Mouse (Mus musculus) CD4-positive helper T cell, adult 2 months (primary cell): ENCODE data around the gene Ctdspl.

Experiments
- DNase-seq: peaks from one replicate; pipeline ENCODE4 v3.0.0-alpha.2; 2012; ENCODE audit warnings: low read depth, missing footprints, low spot score

Ctdspl gene

GRCm38 (mm10) chr9:118988787-118989580 lies 62.7 kb downstream of the Ctdspl start:
- no peak for DNase-seq

DNA sequence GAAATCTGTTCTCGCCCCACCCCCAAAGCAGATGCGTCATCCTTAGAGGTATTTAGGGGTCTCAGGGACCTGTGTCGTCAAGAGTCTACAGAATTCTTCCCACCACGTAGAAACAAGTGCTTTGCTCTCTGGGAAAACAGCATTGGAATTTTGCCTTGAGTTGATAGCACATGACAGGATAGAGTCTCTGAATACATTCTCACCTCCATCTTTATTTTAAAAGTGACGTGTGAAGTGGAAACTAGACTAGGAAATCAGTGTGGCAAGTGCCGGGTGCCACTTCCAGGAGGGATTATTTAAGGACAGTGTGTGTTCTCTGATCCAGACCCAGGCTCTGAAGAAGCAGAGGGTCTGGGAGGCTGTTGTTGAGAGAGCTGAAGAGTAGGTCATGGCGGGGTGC lies 64.2 kb downstream of the Ctdspl start:
- no peak for DNase-seq

DNA sequence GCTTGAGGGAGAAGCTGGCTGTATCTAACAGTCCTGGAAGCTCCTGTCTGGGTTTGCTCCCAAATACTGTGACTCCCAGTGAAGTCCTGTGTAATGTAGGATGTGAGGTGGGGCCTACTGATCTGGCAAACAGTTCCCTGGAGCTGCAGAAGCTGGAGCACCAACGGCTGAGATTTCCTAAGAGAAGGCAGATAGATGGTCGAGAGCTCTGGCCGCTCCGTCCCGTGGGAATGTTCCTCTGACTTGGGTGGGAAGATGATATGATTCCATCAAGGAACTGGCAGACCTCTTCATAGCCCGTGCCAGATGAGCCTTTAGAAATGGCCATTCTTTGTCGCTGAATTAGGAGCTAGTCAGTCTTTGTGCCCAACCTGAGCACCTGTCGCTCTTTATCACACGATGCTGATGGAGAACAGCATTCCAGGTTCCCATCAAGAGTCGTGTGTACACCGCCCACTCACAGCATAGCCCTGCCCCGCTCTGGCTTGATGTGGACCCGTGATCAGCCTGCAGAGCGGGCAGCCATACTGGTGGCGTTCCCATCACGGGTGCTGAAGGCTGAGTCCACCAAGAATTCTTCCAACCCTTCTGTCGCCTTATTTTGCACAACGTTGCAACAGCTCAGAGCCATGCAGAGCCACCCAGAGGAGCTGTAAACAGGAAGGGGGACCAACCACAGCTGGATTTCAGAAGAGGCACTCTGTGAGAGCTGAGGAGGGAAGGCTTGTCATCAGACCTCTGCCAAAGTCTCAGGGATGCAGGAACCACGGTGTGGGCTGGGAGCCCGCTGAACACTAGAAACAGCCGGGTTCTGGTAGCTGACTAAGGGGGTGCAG lies 65.7 kb downstream of the Ctdspl start:
- no peak for DNase-seq

- no peak for DNase-seq
These were observed 66.3 kb downstream of the Ctdspl start for GRCm38 (mm10) chr9:118992586-118992955.

DNA sequence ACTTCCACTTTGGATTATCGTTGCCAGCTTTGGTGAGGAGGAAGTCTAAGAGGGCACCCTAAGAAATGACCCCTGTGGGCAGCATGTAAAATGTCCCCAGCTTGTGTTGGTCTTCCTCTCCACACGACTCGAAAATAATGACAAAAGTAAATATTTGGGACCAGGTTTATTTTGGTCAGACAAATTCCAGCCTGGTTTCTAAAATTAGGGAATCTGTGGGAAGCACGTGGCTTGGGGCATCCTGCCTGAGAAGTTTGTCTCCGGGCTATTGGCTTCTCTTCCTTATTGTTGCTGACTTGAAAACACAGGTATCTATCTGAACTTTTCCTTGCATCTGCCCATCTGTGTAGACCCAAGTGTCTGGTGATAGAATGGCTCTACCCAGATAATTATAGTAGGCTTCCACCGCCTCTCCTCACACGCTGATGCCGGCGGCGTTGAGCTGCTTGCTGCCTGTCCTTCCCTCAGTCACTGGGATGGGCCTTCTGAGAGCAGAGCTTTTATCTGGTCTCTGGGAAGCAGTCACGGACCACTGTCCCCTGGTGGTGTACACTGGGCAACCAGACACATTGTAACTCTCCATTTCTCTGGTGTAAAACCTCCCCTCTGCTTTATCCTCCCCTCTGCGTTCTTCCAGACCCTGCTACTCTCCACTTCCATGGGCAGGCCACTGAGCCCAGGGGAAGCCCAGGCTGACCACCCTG lies 68.4 kb downstream of the Ctdspl start:
- no peak for DNase-seq

DNA sequence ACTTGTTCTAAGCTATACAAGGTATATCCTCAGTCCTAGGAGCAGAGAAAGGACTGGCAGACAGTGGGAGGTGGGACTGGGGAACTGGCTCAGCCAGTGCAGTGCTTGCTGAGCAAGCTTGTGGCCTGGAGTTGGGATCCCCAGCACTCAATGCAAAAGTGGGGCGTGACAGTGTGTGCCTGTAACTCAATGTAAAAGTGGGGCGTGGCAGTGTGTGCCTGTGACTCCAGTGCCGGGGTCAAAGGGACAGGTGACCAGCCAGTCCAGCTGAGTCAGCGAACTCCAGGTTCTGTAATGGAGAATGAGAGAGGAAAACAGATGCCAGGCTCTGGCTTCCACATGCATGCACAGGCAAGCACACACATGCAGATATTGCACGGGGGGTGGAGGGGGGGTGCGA lies 69.3 kb downstream of the Ctdspl start:
- DNase-seq, result no peak

DNA sequence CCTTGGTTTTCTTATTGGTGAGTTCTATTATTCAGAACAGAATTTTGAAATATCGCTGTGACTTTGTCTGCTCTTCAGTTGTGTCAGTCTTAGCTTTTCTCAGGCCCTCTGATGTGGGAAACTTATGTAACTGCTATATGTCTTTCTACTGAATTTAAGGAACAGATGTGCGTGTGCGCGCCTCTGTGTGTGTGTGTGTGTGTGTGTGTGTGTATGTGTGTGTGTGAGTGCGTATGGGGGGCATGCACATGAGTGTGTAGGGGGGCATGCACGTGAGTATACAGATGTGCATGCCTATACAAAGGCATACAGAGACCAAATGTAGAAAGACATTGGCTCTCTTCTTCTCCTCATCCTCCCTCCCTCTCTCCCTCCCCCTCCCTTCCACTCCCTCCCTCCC lies 71.0 kb downstream of the Ctdspl start:
- DNase-seq, result no peak

DNA sequence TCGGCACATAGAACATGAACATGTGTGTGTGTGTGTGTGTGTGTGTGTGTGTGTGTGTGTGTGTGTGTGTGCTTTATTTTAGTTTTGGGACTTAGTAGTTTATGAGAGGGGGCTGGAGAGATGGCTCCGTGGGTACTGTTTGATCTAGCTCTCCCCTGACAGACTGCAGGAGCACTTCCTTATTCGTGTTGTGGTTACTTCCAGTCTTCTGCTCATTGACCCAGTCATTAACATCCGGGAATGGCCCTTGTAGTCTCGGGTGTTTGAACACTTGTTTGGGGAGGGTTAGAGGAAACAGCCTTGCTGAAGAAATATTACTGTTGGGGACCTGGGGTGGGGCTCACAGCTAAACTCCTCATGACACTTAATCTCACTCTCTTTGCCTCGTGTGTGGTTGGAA lies 73.9 kb downstream of the Ctdspl start:
- no peak for DNase-seq

GRCm38 (mm10) chr9:119002267-119002666 lies 76.0 kb downstream of the Ctdspl start:
- no peak for DNase-seq

GRCm38 (mm10) chr9:119003990-119004702 lies 77.9 kb downstream of the Ctdspl start:
- DNase-seq, result no peak

DNA sequence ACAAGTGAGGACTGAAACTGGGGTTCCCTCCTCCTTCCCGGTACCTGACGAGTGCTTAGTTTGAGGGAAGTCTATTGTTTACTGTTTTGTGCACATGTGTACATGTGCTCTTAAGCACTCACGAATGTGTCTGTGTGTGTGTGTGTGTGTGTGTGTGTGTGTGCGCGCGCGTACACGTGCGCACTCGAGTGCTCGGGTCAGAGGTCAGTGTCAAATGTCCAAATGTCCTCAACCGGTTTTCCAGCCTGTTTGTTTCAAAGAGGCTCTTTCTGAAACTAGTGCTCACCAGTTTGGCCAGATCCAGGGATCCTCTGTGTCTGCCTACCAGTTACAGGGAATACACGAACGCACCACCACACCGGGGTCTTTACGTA lies 78.4 kb downstream of the Ctdspl start:
- no peak for DNase-seq

DNA sequence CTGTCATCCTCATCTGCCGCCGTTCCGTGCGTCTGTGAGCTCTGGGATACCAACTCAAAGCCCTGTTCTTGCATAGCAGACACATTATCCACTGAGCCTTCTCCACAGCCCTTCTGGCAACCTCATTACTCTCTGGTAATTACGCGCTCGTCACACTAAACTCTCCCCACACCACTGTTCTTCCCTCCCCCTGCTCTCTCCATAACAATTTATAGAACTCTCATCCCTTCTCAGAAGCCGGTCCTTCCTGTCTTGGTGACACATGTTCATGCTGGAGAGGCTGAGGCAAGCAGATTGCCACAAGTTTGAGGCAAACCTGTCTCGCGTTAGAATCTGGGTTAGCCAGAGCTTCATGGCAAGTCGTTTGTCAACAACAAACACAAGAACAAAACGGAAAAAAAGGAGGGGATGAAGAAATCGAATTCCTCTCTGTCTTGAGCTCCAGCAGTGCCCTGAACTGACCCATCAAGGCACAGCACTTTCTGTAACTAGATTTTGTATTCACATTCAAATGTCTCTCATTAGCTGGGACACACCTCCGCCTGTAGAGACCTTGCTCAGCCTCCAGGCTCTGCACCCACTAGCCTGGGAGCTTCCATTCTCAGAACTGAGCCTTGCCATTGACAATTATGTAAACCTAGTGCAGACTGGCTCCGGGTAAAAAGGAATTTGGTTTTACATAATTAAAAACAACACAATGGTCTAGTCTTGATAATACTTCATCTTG lies 79.2 kb downstream of the Ctdspl start:
- no peak for DNase-seq

DNA sequence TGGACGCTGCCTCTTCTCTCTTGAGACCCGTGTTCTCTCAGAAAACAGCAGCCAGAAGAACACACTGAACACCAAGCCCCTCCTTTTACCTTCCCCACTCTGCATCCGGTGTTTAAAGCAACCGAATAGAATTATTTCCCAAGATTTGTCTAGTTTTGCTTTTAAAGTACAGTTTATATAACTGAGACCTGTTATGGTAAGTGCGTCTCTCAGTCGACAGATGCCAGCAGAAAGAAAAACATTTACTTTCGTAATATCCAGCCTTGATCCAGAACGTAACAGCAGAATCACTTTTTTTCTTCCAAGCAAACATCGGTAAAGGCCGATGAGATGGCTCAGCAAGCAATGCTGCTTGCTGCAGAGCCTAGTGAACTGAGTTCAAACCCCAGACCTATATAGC lies 81.0 kb downstream of the Ctdspl start:
- no peak for DNase-seq

DNA sequence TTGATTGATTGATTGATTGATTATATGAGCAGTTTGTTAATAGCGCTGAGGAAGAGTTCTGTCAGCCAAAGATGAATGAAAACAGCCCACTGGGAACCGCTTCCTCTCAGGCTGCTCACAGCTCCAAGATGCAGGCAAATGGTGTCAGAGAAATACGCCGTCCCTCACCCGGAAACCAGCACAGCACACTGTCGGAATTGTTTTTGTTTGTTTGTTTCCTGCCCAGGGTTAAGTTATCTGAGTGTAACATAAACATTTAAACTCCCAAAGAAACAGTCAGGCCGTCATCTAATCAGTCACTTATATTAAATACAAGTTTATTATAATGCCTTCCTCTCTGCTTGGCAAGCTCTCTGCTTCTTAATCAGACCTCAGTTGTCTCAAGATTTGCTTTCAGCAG lies 82.6 kb downstream of the Ctdspl start:
- DNase-seq, result no peak

DNA sequence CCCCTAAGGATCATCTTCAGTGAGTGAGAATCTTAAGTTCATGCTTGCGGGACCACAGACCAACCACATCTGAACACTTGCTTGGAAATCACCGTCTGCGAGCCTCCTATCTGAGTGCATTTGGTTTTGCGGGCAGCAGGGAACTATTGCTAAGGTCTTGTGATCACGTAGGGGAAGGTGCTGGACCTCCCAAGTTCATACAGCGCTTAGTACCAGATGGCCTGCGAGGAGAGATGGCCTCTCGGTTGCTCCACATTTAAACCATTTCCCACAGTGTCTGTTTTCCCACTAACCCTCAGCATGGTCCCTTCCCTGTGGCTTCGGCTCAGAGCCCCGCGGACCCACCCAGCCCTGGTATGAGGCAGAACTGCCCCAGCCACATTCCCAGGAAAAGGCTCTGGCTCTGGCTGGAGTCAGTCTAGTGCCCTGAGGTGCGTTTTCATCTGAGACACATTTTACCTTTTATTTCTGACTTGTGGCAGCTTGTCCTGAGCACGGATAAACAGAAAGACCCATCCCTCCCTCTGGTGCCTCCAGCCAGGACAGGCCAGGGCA lies 84.0 kb downstream of the Ctdspl start:
- DNase-seq, result no peak

DNA sequence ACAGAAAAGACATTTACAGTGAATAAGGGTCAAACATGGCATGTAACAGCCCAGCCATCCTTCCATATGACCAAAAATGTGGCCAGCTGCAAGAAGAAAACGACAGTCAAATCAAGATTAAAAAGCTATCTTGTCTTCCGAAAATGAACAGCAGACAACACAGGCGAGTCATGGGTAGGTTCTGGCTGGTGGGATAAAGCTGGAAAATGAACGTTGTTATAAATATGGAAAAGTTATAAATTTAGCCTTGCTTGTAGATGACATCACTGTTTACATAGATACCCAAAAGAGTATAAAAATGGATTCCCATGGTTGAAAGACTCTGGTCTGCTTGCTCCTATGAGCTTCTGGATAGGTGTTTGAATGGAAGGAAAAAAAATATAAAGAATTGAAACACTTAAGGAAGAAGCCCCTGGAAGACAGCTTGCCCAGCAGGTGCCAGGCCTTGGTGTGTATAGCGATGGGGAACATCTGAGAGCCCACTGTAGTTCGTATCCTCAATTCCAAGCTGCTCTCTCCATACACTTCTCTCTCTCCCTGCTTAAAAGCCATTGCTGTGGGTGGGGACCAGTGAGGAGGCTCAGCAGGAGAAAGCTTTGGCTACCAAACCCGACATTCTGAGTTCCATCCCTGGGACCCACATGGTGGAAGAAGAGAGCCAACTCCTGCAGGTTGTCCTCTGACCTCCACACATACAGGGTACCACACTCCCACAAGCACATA lies 90.7 kb downstream of the Ctdspl start:
- no peak for DNase-seq

- no peak for DNase-seq
These were observed 95.5 kb downstream of the Ctdspl start for GRCm38 (mm10) chr9:119021731-119022130.

GRCm38 (mm10) chr9:119025263-119025662 lies 99.0 kb downstream of the Ctdspl start:
- no peak for DNase-seq

GRCm38 (mm10) chr9:119025832-119026331 lies 99.6 kb downstream of the Ctdspl start:
- no peak for DNase-seq

- no peak for DNase-seq
These were observed 101.1 kb downstream of the Ctdspl start for GRCm38 (mm10) chr9:119027337-119027736.
